Mouse (Mus musculus) urinary bladder, adult 2 months (tissue): ENCODE data around the gene Gfpt2. TPM values are rescaled to one million over a fixed set of nuclear protein-coding genes. Genes with fewer than 3 reads are reported as not detected.

Experiments
- DNase-seq: peaks from one replicate; pipeline ENCODE4 v3.0.0; 2022; ENCODE audit warnings: low spot score
- polyA plus RNA-seq: library from polyadenylated mRNA; depleted of rRNA; stranded (reverse); fragments of >200 nt; gene quantifications from 2 replicates; pipeline ENCODE4 v1.2.3, GENCODE M21; 2012

The Gfpt2 gene
- polyA plus RNA-seq, 1 experiment, result 13.6 TPM

- DNase-seq, result peak; percentile 10
Measured at GRCm38 (mm10) chr11:49837717-49838407, 43.9 kb downstream of the Gfpt2 start.

- no peak for DNase-seq
Measured at GRCm38 (mm10) chr11:49840666-49841065, 46.7 kb downstream of the Gfpt2 start.

- no peak for DNase-seq
Measured at GRCm38 (mm10) chr11:49841886-49842285, 47.9 kb downstream of the Gfpt2 start.

- no peak for DNase-seq
Measured at GRCm38 (mm10) chr11:49842718-49843117, 48.7 kb downstream of the Gfpt2 start.

GRCm38 (mm10) chr11:49844311-49844710, 50.3 kb downstream of the Gfpt2 start:
- no peak for DNase-seq

- no peak for DNase-seq
Measured at GRCm38 (mm10) chr11:49844969-49845368, 51.0 kb downstream of the Gfpt2 start.

GRCm38 (mm10) chr11:49845958-49846357, 52.0 kb downstream of the Gfpt2 start:
- DNase-seq, result no peak

GRCm38 (mm10) chr11:49846401-49847070, 52.6 kb downstream of the Gfpt2 start, which contains the start of gene Mapk9:
Gene Mapk9, plus strand, starts transcription at chr11:49846751.
- peak; percentile 93 for DNase-seq

- no peak for DNase-seq
Measured at GRCm38 (mm10) chr11:49847071-49847810, 53.3 kb downstream of the Gfpt2 start.

GRCm38 (mm10) chr11:49847811-49848078, 53.8 kb downstream of the Gfpt2 start:
- DNase-seq, result no peak

GRCm38 (mm10) chr11:49848080-49848815, 54.3 kb downstream of the Gfpt2 start:
- no peak for DNase-seq

- peak; percentile 3 for DNase-seq
Measured at GRCm38 (mm10) chr11:49850331-49850730, 56.4 kb downstream of the Gfpt2 start.

- DNase-seq, result peak; percentile 7
Measured at GRCm38 (mm10) chr11:49855144-49855543, 61.2 kb downstream of the Gfpt2 start.

GRCm38 (mm10) chr11:49861139-49861538, 67.2 kb downstream of the Gfpt2 start:
- no peak for DNase-seq

GRCm38 (mm10) chr11:49863926-49864325, 69.9 kb downstream of the Gfpt2 start:
- DNase-seq, result no peak

GRCm38 (mm10) chr11:49867320-49867719, 73.3 kb downstream of the Gfpt2 start:
- DNase-seq, result no peak

- DNase-seq, result no peak
Measured at GRCm38 (mm10) chr11:49869762-49870161, 75.8 kb downstream of the Gfpt2 start.

- DNase-seq, result no peak
Measured at GRCm38 (mm10) chr11:49871914-49872313, 77.9 kb downstream of the Gfpt2 start.

- no peak for DNase-seq
Measured at GRCm38 (mm10) chr11:49872779-49873178, 78.8 kb downstream of the Gfpt2 start.

GRCm38 (mm10) chr11:49876948-49877817, 83.2 kb downstream of the Gfpt2 start:
- DNase-seq, result no peak

- DNase-seq, result no peak
Measured at GRCm38 (mm10) chr11:49879950-49880642, 86.1 kb downstream of the Gfpt2 start.
